Comparison of ENCODE assay signal across 21 mouse cellular contexts in genomic region chr17:26979426-26979825, GRCm38 (mm10). TPM values are rescaled to one million over a fixed set of nuclear protein-coding genes. Genes with fewer than 3 reads are reported as not detected.
DNase-seq lines count a peak whose midpoint lies in the region; ATAC-seq and TF ChIP-seq lines count a peak whose summit lies in the region.
"Had no signal": no experiment of that assay in that cellular context is flagged by ENCODE, and none has a peak within 500 bp of the region (broad histone marks: within the 10 kb centered on the region; RNA-seq: fewer than 3 reads in every experiment).

No protein-coding gene starts in this region.

- peak; percentile 43; the same call in 1 of the 2 replicates for ATAC-seq in common myeloid progenitor, adult 5-6 weeks (replicated peaks; ENCODE audit: low read depth, poor library complexity, severe bottlenecking)
- ATAC-seq in midbrain, embryonic 11.5 days (ENCODE audit: low FRiP score), result no peak
- no peak for ATAC-seq in inflammation-experienced regulatory T-cells, adult 6 months
- ATAC-seq: forebrain, embryonic 16.5 days; hindbrain, embryonic 16.5 days had no signal

- no peak overlapping the region for H3K9ac ChIP-seq in midbrain, embryonic 11.5 days (ENCODE audit: low read length)
- H3K9ac ChIP-seq: embryonic facial prominence, embryonic 13.5 days; forebrain, embryonic 12.5 days; hindbrain, embryonic 12.5 days had no signal

- H3K9me3 ChIP-seq in midbrain, embryonic 11.5 days (ENCODE audit: control insufficient read depth, low read length), result no peaks in the 10 kb centered on the region
- H3K9me3 ChIP-seq: embryonic facial prominence, embryonic 13.5 days; forebrain, embryonic 12.5 days; heart, embryonic 10.5 days; hindbrain, embryonic 12.5 days had no signal

- TF ChIP-seq CTCF in spleen, adult 2 months (IDR thresholded peaks at IDR 0.05; ENCODE audit: extremely low read depth, insufficient read depth, insufficient read length, insufficient replicate concordance), result no peak

- no peaks in the 10 kb centered on the region for H3K27me3 ChIP-seq in spleen, adult 2 months (ENCODE audit: control insufficient read depth, insufficient read depth, low read length)
- H3K27me3 ChIP-seq in midbrain, embryonic 11.5 days (ENCODE audit: control insufficient read depth, insufficient read depth, low read length), result no peaks in the 10 kb centered on the region
- H3K27me3 ChIP-seq: embryonic facial prominence, embryonic 13.5 days; forebrain, embryonic 12.5 days; hindbrain, embryonic 12.5 days had no signal

- H3K36me3 ChIP-seq in spleen, adult 2 months (ENCODE audit: control insufficient read depth, insufficient read depth, low read length), result peaks cover 11% of the 10 kb centered on the region
- peaks cover 14% of the 10 kb centered on the region; the same call in 1 of the 2 replicates for H3K36me3 ChIP-seq in midbrain, embryonic 11.5 days (ENCODE audit: control insufficient read depth, insufficient read depth, low read length)

- H3K4me2 ChIP-seq in midbrain, embryonic 11.5 days, result no peak overlapping the region
- H3K4me2 ChIP-seq: embryonic facial prominence, embryonic 13.5 days; forebrain, embryonic 12.5 days; hindbrain, embryonic 12.5 days had no signal

- H3K27ac ChIP-seq in spleen, adult 2 months (ENCODE audit: insufficient read depth, low read length), result peak overlapping the region; percentile 82
- no peak overlapping the region for H3K27ac ChIP-seq in midbrain, embryonic 11.5 days (ENCODE audit: low read depth, low read length)
- H3K27ac ChIP-seq: embryonic facial prominence, embryonic 13.5 days; forebrain, embryonic 12.5 days; heart, embryonic 10.5 days; hindbrain, embryonic 12.5 days had no signal

- no peak overlapping the region for H3K4me3 ChIP-seq in spleen, adult 2 months (ENCODE audit: extremely low read depth, insufficient read depth, insufficient read length)
- H3K4me3 ChIP-seq in midbrain, embryonic 11.5 days (ENCODE audit: low read depth, low read length), result no peak overlapping the region
- H3K4me3 ChIP-seq: embryonic facial prominence, embryonic 13.5 days; forebrain, embryonic 12.5 days; heart, embryonic 10.5 days; hindbrain, embryonic 12.5 days had no signal

- 18% methylated on average over 2 of the region's 2 CpGs for WGBS in spleen, adult 2 months
- 87% methylated on average over 2 of the region's 2 CpGs for WGBS in midbrain, embryonic 11.5 days

- TF ChIP-seq POLR2A in spleen, adult 2 months (IDR thresholded peaks at IDR 0.05; ENCODE audit: low read depth, low read length), result no peak

- H3K4me1 ChIP-seq in spleen, adult 2 months (ENCODE audit: control insufficient read depth, insufficient read depth, insufficient read length), result peaks cover 18% of the 10 kb centered on the region
- H3K4me1 ChIP-seq in midbrain, embryonic 11.5 days (ENCODE audit: control insufficient read depth, insufficient read depth, low read length), result peaks cover 5% of the 10 kb centered on the region

- DNase-seq in lung, postnatal 25 days (ENCODE audit: low spot score), result peak; percentile 23
- no peak for DNase-seq in lung, postnatal 10 days
- peak; percentile 69 for DNase-seq in A20 (ENCODE audit: low read depth, low spot score)
- DNase-seq in spleen, adult 2 months (ENCODE audit: low read depth in 1 of 2, low spot score in 2 of 2), result peak; percentile 76 to 81
- no peak for DNase-seq in midbrain, embryonic 11.5 days (ENCODE audit: low spot score, missing footprints)
- no peak for DNase-seq in adrenal gland, postnatal 4 days (ENCODE audit: low spot score in 2 of 2)
- DNase-seq: adrenal gland, postnatal 14 days; cerebellum, adult 18-20 months; cerebellum, postnatal 14 days; gastrocnemius, postnatal 10 days; heart, adult 18-20 months; heart, postnatal 10 days; heart, postnatal 4 days had no signal

RNA-seq across cellular contexts. Expression of gene Zbtb9, which starts 6.5 kb away (rescaled TPM):
- 25.1 and 27.9 TPM in 2 replicates for total RNA-seq in common myeloid progenitor, adult 5-6 weeks (2017)
- polyA plus RNA-seq in spleen, adult 2 months (2012; rRNA removed), result 13.7 and 25.0 TPM in 2 replicates
- polyA plus RNA-seq in midbrain, embryonic 11.5 days (2014; fragmentation: Nextera tagmentation; extraction: Ambion mirVana), result 13.4 and 13.6 TPM in 2 replicates
- 1 to 10 TPM; 8.0 to 9.6 TPM for total RNA-seq in adrenal gland, postnatal 4 days (2021)
- polyA plus RNA-seq in inflammation-experienced regulatory T-cells, adult 6 months (2017; shearing (Covaris generic)), result 10 to 100 TPM in 1 of 3 experiments, 1 to 10 TPM in 2; 9.0 to 11.1 (median 9.3) TPM

RNA-seq across cellular contexts. Expression of gene Syngap1, which starts 38.4 kb away (rescaled TPM):
- 9.1 and 14.7 TPM in 2 replicates for total RNA-seq in common myeloid progenitor, adult 5-6 weeks (2017)
- polyA plus RNA-seq in spleen, adult 2 months (2012; rRNA removed), result 7.3 and 9.6 TPM in 2 replicates
- 1.8 and 2.3 TPM in 2 replicates for polyA plus RNA-seq in midbrain, embryonic 11.5 days (2014; fragmentation: Nextera tagmentation; extraction: Ambion mirVana)
- total RNA-seq in adrenal gland, postnatal 4 days (2021), result 10 to 100 TPM; 29.7 to 37.1 TPM
- not detected for polyA plus RNA-seq in inflammation-experienced regulatory T-cells, adult 6 months (2017; shearing (Covaris generic))

RNA-seq across cellular contexts. Expression of gene Cuta, which starts 40.1 kb away (rescaled TPM):
- total RNA-seq in common myeloid progenitor, adult 5-6 weeks (2017), result 58.4 and 70.4 TPM in 2 replicates
- 87.9 and 131 TPM in 2 replicates for polyA plus RNA-seq in spleen, adult 2 months (2012; rRNA removed)
- polyA plus RNA-seq in midbrain, embryonic 11.5 days (2014; fragmentation: Nextera tagmentation; extraction: Ambion mirVana), result 146 and 157 TPM in 2 replicates
- 100 to 1,000 TPM; 127 to 132 TPM for total RNA-seq in adrenal gland, postnatal 4 days (2021)
- polyA plus RNA-seq in inflammation-experienced regulatory T-cells, adult 6 months (2017; shearing (Covaris generic)), result 100 to 1,000 TPM; 132 to 166 (median 135) TPM

RNA-seq across cellular contexts. Expression of gene Phf1, which starts 46.6 kb away (rescaled TPM):
- total RNA-seq in common myeloid progenitor, adult 5-6 weeks (2017), result 3.2 and 3.3 TPM in 2 replicates
- polyA plus RNA-seq in spleen, adult 2 months (2012; rRNA removed), result 103 and 131 TPM in 2 replicates
- 3.6 and 3.7 TPM in 2 replicates for polyA plus RNA-seq in midbrain, embryonic 11.5 days (2014; fragmentation: Nextera tagmentation; extraction: Ambion mirVana)
- total RNA-seq in adrenal gland, postnatal 4 days (2021), result 10 to 100 TPM; 32.0 to 33.4 TPM
- polyA plus RNA-seq in inflammation-experienced regulatory T-cells, adult 6 months (2017; shearing (Covaris generic)), result 10 to 100 TPM in 2 of 3 experiments, 1 to 10 TPM in 1; 8.2 to 17.5 (median 14.2) TPM

RNA-seq across cellular contexts. Expression of gene Bak1, which starts 49.4 kb away (rescaled TPM):
- total RNA-seq in common myeloid progenitor, adult 5-6 weeks (2017), result 43.9 and 53.3 TPM in 2 replicates
- polyA plus RNA-seq in spleen, adult 2 months (2012; rRNA removed), result 50.3 and 67.8 TPM in 2 replicates
- polyA plus RNA-seq in midbrain, embryonic 11.5 days (2014; fragmentation: Nextera tagmentation; extraction: Ambion mirVana), result 8.0 and 8.9 TPM in 2 replicates
- 10 to 100 TPM; 43.8 to 46.4 TPM for total RNA-seq in adrenal gland, postnatal 4 days (2021)
- 10 to 100 TPM in 1 of 3 experiments, 1 to 10 TPM in 2; 5.1 to 23.3 (median 6.8) TPM for polyA plus RNA-seq in inflammation-experienced regulatory T-cells, adult 6 months (2017; shearing (Covaris generic))

Comparison
In these comparisons a context has a peak if more than half of its experiments do, and no peak if none do; other contexts are left out.
1. DNase-seq: peak in lung, postnatal 25 days (single experiment), A20 (single experiment) and spleen, adult 2 months (2 of 2); none in lung, postnatal 10 days (single experiment), midbrain, embryonic 11.5 days (single experiment) and adrenal gland, postnatal 4 days (0 of 2).